Mouse (Mus musculus) adrenal gland, postnatal 0 days (tissue): ENCODE measurements around the gene Gm17949. TPM values are rescaled to one million over a fixed set of nuclear protein-coding genes. Genes with fewer than 3 reads are reported as not detected.

Source experiments
- polyA plus RNA-seq: library from polyadenylated mRNA; unstranded; fragments of >200 nt; fragmentation: Nextera tagmentation; extraction: Ambion mirVana; gene quantifications from 2 replicates; pipeline ENCODE4 v1.2.1, GENCODE M21; 2015

Gm17949 gene
- polyA plus RNA-seq: 0.35 and 0.37 TPM in 2 replicates

GRCm38 (mm10) chr17:57011236-57012141, at the start of gene Gm17949, which contains the start of gene Gtf2f1:
Gene Gm17949 (plus strand): TSS chr17:57011469.
Gene Gtf2f1 (minus strand): TSS chr17:57011288.

DNA sequence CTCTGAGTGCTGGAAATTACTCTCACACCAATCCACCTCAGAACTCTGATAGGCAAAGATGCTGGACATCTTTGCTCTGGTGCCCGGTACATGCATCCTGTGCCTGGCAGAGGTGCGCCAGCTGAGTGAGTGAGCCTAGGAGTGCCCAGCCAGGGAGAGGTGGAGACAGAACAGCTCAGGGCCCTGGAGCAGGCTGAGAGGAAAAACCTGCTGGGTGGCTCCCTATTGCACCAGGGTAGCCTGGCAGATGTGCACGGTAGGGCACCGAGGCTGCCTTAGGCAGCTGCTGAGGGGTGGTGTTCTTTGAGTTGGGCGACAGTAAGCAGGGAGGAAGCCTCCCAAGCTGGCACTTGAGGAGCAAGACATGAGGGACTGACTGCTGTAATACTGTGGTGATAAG, 29.3 kb upstream of the Gm17949 start, which contains the start of gene Acer1:
Gene Acer1 (minus strand): TSS at position 114 of the 400 bp plus-strand sequence.

GRCm38 (mm10) chr17:56990115-56990746, 21.0 kb upstream of the Gm17949 start, which contains the start of gene Clpp:
Gene Clpp (plus strand): TSS chr17:56990305.

GRCm38 (mm10) chr17:56997029-56997667, 14.1 kb upstream of the Gm17949 start, which contains the start of gene Alkbh7:
Gene Alkbh7 (plus strand): TSS chr17:56997339.

DNA sequence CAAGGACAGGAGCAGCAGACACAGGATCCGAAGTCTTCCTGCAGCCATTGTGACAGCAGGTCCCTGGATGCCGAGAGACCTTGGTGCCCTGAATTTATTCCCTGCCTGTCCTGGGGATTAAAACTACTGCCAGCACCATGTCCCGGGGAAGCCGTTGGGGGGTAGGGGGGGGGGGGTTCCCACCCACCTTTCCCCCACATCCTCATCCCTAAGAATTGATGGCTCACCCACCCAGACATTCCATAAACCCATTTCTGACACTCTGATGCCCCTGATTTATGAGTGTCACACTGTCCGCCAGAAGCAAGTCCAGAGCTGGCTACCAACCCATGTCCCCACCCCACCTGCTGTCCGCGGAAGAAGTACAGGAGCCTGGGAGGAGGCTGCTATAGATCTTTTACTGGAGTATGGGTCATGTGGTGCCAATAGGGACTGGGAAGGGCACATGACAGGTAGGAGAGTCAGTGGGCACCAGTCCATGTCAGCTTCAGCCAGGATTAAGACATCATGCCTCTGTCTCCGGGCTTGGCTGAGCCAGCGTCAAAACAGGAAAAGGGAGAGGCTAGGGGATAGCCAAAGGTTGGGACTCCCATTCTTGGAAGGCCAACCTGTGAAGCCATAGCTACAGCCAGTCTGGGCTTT, 11.2 kb upstream of the Gm17949 start, which contains the start of gene Pspn:
Gene Pspn (minus strand): TSS at position 51 of the 642 bp plus-strand sequence.

GRCm38 (mm10) chr17:57030931-57031660, 19.8 kb downstream of the Gm17949 start, which contains the start of gene Khsrp:
Gene Khsrp (minus strand): TSS chr17:57031522.

GRCm38 (mm10) chr17:57041554-57041953, 30.3 kb downstream of the Gm17949 start, which contains the start of gene Slc25a41:
Gene Slc25a41 (minus strand): TSS chr17:57041654.

GRCm38 (mm10) chr17:57058891-57059485, 47.7 kb downstream of the Gm17949 start, which contains the start of gene Crb3:
Gene Crb3 (plus strand): TSS chr17:57059105.

DNA sequence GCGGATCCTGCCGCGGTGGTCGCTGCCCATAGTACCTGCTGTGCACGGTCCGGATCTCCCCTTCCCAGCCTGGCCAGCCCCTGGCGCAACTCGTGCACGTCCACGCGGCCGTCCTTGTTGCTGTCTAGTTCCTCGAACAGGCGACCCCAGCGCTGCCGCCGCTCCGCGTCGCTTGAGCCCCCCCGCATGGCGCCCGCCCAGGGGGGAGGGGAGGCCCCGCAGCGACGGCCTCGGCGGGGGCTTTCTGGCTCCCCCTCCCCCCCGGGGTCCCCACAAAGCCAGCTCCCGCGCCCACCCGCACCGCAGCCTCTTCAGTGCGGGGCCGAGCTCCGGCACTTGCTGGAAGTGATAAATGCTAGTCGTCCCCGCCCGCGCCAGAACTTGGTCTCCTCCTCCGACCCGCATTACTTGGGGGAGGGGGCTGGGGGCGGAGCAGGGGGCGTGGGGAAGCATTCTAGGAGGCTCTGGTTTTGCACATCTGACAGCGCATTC, 48.3 kb downstream of the Gm17949 start, which contains the start of gene Slc25a23:
Gene Slc25a23 (minus strand): TSS at position 378 of the 492 bp plus-strand sequence.

Other genes with a start within 250 kb of the Gm17949 start
- 26.3 and 33.9 TPM in 2 replicates for gene Dus3l, start 246.7 kb upstream of the Gm17949 start, polyA plus RNA-seq
- gene Prr22, start 241.2 kb upstream of the Gm17949 start, polyA plus RNA-seq: 0.17 and 0.46 TPM in 2 replicates
- 2.0 and 3.3 TPM in 2 replicates for gene Rfx2, start 180.5 kb upstream of the Gm17949 start, polyA plus RNA-seq
- gene Acsbg2, start 137.0 kb upstream of the Gm17949 start, polyA plus RNA-seq: not detected in 2 replicates
- 0.19 and 0.26 TPM in 2 replicates for gene 1700061G19Rik, start 136.0 kb upstream of the Gm17949 start, polyA plus RNA-seq
- gene Mllt1, start 76.1 kb upstream of the Gm17949 start, polyA plus RNA-seq: 13.6 and 14.1 TPM in 2 replicates
- gene Acer1, start 29.3 kb upstream of the Gm17949 start, polyA plus RNA-seq: not detected in 2 replicates
- gene Clpp, start 21.2 kb upstream of the Gm17949 start, polyA plus RNA-seq: 117 and 163 TPM in 2 replicates
- gene Alkbh7, start 14.1 kb upstream of the Gm17949 start, polyA plus RNA-seq: 112 TPM in 2 replicates
- gene Pspn, start 11.5 kb upstream of the Gm17949 start, polyA plus RNA-seq: 4.4 and 7.9 TPM in 2 replicates
- gene Gtf2f1, start 181 bp upstream of the Gm17949 start, polyA plus RNA-seq: 29.7 and 47.9 TPM in 2 replicates
- 20.2 and 25.9 TPM in 2 replicates for gene Khsrp, start 20.1 kb downstream of the Gm17949 start, polyA plus RNA-seq
- gene Slc25a41, start 30.2 kb downstream of the Gm17949 start, polyA plus RNA-seq: not detected in 2 replicates
- 2.0 and 3.5 TPM in 2 replicates for gene Crb3, start 47.6 kb downstream of the Gm17949 start, polyA plus RNA-seq
- gene Slc25a23, start 48.4 kb downstream of the Gm17949 start, polyA plus RNA-seq: 12.5 and 14.0 TPM in 2 replicates
- gene Dennd1c, start 67.0 kb downstream of the Gm17949 start, polyA plus RNA-seq: 0.93 and 2.0 TPM in 2 replicates
- 28.5 and 110 TPM in 2 replicates for gene Tubb4a, start 76.3 kb downstream of the Gm17949 start, polyA plus RNA-seq
- gene Tnfsf9, start 93.9 kb downstream of the Gm17949 start, polyA plus RNA-seq: 1.5 and 1.6 TPM in 2 replicates
- gene Cd70, start 138.3 kb downstream of the Gm17949 start, polyA plus RNA-seq: not detected in 2 replicates
- 0.14 and 0.28 TPM in 2 replicates for gene Tnfsf14, start 182.7 kb downstream of the Gm17949 start, polyA plus RNA-seq
- 63.5 and 85.8 TPM in 2 replicates for gene C3, start 216.7 kb downstream of the Gm17949 start, polyA plus RNA-seq
- 45.8 and 74.8 TPM in 2 replicates for gene Gpr108, start 237.0 kb downstream of the Gm17949 start, polyA plus RNA-seq
- gene Trip10, start 238.0 kb downstream of the Gm17949 start, polyA plus RNA-seq: 28.6 and 35.5 TPM in 2 replicates